Mouse (Mus musculus) stomach, postnatal 0 days (tissue): ENCODE results near the gene Zbtb22.

ENCODE experiments used
- CTCF ChIP-seq: IDR thresholded peaks from 2 replicates; pipeline ENCODE4 v1.5.1; 2016; ENCODE audit warnings: antibody characterized with exemption, low read depth, mild to moderate bottlenecking, moderate library complexity
- EP300 ChIP-seq: optimal IDR thresholded peaks from 2 replicates; pipeline ENCODE3; 2016; ENCODE audit warnings: antibody characterized with exemption

DNA sequence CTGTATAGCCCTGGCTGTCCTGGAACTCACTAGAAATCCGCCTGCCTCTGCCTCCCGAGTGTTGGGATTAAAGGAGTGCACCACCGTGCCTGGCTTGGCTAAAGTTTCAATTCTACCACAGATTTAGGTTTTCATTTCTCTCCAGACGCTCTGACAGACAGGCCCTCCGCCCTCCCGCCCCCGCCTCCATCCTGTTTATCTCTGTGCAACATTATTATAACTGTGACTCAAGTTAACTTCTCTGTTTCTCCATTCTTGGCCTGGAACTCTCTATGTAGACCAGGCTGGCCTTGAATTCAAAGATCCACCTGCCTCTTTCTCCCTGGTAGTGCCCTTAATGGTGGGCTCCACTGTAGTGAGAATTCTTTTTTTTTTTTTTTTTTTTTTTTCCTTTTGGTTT is 13.2 kb upstream of the Zbtb22 start:
- TF ChIP-seq CTCF: no peak
- TF ChIP-seq EP300: no peak
